Mouse (Mus musculus) skeletal muscle tissue, adult 2 months (tissue): ENCODE measurements around the gene Pold1.

Experiments
- DNase-seq: peaks from one replicate; pipeline ENCODE4 v3.0.0-alpha.2; 2012; ENCODE audit warnings: low read depth, low spot score

Gene Pold1

GRCm38 (mm10) chr7:44546274-44546673 lies 2.4 kb downstream of the Pold1 start:
- no peak for DNase-seq

DNA sequence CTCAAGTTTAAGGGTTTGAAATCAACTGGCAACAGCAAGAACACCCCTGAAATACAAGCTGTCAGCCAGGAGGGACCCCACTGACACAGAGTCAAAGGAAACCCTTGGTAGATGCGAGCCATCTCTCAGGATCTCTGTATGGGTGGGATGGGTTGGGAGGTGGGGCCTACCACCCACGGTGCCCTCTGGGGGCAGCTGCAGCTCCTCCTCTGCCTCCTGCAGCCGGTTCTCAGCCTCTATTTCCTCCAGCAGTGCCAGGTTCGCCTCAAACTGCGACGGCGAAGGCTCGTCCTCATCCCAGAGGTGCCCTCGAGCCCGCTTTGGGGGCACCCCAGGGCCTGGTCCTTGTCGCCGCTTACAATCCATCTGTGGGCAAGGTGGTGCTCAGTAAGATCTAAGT lies 5.6 kb downstream of the Pold1 start:
- no peak for DNase-seq

DNA sequence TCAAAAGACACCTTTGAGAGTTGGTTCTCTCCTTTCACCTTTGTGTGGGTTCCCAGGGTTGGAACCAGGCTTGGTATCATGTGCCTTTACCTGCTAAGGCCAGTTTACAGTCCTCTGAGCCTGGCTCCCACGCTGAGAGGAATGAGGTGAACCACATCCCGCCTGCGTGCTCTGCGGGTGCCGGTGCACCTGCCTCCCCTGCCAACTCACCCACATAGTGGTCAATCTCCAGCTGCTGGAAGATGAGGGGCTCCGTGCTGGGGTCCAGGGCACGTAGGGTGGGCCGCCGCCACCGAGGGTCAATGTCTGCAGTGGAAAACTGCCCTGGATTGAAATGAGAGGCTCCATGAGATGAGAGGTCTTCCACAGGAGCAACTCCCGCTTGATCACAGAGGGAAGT lies 6.1 kb downstream of the Pold1 start:
- no peak for DNase-seq

DNA sequence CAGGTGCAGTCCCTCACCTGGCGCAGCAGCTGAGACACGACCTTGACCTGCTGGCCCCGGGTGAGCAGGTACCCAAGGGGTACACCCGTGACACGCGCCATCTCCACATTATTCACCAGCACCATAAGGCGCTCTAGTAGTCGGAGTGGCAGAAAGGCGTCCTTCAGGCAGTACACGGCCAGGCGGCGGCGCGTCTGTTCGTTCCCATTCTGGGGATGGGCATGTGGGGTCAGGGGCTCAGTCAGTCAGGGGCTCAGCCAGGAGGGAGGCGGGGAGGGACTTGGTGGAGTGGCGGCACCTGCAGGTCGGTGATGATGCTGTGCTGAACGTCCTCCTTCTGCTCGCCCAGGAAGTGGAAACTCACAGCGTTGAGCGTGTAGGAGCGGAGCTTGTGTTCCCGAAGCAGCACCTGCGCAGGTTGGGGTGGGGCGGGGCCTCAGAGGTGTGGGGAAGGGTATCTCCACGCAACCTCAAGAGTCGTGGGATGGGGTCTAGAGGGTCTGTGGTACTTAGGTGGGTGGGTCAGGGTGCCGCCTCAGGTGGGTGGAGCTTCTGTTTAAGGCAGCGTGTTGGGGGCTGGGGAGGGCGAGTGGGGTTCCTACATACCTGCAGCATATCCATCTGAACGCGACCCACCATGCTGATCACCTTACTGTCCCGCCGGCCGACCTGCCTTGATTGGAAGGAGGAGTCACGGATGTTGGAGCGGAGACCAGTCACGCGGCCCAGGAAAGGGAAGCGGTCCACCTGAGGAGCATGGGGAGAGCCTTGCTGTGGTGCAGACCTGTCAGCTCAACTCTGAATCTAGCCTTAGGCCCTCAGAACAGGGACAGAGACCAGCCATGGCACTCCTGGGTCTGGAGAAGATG lies 9.7 kb downstream of the Pold1 start:
- DNase-seq, result no peak

- no peak for DNase-seq
These were observed 11.2 kb downstream of the Pold1 start for GRCm38 (mm10) chr7:44537496-44537895.

GRCm38 (mm10) chr7:44537009-44537408 lies 11.6 kb downstream of the Pold1 start:
- no peak for DNase-seq

- no peak for DNase-seq
These were observed 12.1 kb downstream of the Pold1 start for GRCm38 (mm10) chr7:44536590-44536968.

GRCm38 (mm10) chr7:44535657-44536589 lies 12.7 kb downstream of the Pold1 start:
- DNase-seq, result no peak

DNA sequence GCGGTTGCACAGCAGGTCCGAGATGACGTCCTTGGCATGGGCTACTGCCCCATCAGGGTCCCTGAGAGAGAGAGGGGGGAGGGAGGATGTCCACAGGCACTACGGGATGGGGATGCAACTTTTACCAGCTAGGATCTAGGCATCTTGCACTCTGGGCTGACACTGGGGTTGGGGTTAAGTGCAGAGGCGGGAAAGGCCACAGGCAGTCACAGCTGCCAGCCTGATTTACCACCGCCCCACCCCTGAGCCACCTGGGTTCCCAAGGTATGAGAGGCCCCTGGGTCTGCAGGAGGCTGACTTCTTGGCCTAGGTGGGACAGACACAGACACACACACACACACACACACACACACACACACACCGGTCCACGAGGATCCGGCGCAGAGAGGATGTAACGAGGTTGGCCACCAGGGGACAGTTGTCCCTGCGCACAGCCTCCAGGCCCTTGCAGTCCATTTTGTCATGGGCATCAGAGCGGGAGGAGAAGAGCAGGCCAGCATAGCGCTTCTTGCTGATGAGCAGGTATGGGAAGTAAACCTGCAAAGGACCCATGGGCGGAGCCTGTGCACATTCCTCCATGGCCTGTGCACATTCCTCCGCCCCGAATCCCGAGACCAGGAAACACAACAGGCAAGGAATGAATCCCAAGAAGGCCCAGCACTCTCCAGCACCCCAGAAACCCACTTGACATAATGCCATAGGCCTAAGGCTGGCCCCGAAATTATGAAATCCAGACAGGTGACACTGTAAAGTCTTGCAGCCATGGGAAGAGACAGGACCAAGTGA lies 13.8 kb downstream of the Pold1 start:
- no peak for DNase-seq

- no peak for DNase-seq
These were observed 14.4 kb downstream of the Pold1 start for GRCm38 (mm10) chr7:44534242-44534641.

GRCm38 (mm10) chr7:44533746-44534045 lies 15.0 kb downstream of the Pold1 start:
- DNase-seq, result no peak

DNA sequence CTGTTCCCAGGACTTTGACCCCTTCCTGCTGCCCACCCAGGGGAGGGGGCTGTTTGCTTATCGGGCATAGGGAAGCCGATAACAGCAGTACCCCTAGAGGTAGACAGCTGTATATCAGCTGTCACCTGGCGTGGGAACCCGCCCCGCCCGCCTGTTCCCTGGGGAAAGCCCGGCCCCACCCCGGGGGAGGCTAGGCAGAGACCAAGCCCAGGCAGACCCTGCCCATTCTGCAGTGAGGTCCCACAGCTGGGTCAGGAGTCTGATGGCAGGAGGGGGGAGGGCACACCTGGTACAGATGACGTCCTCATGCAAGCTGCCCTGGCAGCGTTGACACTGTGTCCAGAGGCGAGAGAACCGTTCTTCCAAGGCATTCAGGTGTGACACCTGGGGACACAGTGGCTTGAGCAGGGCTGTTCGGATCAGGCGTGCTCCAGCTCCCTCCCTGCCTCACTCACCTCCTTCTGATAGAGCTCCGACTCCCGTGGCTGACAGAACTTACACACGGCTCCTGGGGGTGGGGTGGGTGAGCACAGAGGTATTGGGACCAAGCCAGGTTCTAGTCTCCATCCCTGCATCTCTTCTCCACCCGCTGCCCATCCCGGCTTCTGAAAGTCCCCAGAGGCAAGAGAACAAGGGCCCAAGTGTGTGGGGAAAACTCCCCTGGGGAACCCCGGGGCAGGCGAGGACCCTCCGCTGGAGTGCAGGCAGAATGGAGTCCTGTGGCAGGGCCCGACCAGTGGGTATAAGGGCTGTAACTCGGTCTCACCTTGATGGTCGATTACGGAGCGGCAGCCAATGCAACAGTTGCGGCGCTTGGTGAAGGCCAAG lies 15.5 kb downstream of the Pold1 start:
- DNase-seq, result no peak

GRCm38 (mm10) chr7:44531946-44532732 lies 16.5 kb downstream of the Pold1 start, which contains the start of gene Spib:
Gene Spib, minus strand, starts transcription at chr7:44532071.
- no peak for DNase-seq

DNA sequence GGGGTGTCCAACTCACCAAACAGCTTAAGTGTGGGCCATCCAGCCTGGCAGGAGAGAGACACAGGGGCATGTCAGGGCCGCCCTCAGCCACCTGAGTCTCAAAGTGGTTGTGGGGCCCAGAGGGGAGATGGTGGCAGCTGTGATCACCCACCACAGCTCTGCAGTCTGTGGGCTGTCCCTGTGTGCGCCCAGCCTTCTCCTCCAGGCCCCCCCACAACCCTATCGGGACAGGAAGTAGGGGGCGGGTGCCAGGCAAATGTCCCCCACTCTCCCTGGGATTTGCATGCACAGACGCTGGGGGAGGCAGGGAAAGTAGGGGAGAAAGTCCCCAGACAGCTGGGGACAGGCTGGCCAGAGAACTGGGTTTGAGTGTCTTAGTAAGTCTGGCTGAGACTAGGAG lies 17.4 kb downstream of the Pold1 start:
- no peak for DNase-seq

GRCm38 (mm10) chr7:44530507-44530906 lies 18.1 kb downstream of the Pold1 start:
- DNase-seq, result no peak

DNA sequence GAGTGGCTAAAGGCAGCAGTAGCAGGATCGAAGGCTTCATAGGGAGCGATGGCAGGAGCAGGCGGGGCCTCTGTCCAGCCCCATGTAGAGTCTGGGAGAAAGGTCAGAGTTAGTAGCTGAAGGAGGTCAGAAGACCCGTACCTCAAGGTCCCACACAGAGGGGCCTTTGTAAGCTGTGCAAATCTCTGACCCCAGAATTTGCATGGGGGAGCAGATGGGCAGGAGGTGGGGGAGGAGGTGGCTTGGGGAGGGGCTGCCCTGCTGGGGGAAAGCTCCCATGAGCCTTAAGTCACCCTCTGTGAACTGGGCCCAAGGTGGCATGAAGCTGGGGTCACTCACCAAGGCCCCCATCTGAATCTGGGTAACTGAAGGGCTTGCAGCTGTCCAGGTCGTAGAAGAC lies 19.1 kb downstream of the Pold1 start:
- no peak for DNase-seq

GRCm38 (mm10) chr7:44527483-44528398 lies 20.9 kb downstream of the Pold1 start:
- DNase-seq, result peak; percentile 94

GRCm38 (mm10) chr7:44526414-44527154 lies 22.1 kb downstream of the Pold1 start:
- DNase-seq, result no peak
